Mouse (Mus musculus) cerebellum, postnatal 14 days (tissue): ENCODE measurements around the gene Il6st.

Experiments
- DNase-seq, 2 experiments: peaks; one replicate each; pipeline ENCODE4 v3.0.0; 2021; ENCODE audit warnings: mixed read lengths in 2 of 2

Gene Il6st

GRCm38 (mm10) chr13:112486676-112487075 lies 22.8 kb downstream of the Il6st start:
- no peak for DNase-seq

- DNase-seq = no peak
Measured at GRCm38 (mm10) chr13:112490036-112490435, 26.2 kb downstream of the Il6st start.

GRCm38 (mm10) chr13:112491636-112492284 lies 27.9 kb downstream of the Il6st start:
- no peak for DNase-seq

GRCm38 (mm10) chr13:112492285-112492678 lies 28.4 kb downstream of the Il6st start:
- no peak for DNase-seq

- no peak for DNase-seq
Measured at GRCm38 (mm10) chr13:112494590-112494989, 30.7 kb downstream of the Il6st start.

GRCm38 (mm10) chr13:112500027-112500426 lies 36.2 kb downstream of the Il6st start:
- no peak for DNase-seq

GRCm38 (mm10) chr13:112500466-112500865 lies 36.6 kb downstream of the Il6st start:
- no peak for DNase-seq

GRCm38 (mm10) chr13:112503846-112504245 lies 40.0 kb downstream of the Il6st start:
- DNase-seq = no peak

GRCm38 (mm10) chr13:112505436-112505835 lies 41.6 kb downstream of the Il6st start:
- no peak for DNase-seq

- DNase-seq = peak; percentile 47 to 56
Measured at GRCm38 (mm10) chr13:112506766-112507165, 42.9 kb downstream of the Il6st start.

- no peak for DNase-seq
Measured at GRCm38 (mm10) chr13:112507691-112508090, 43.8 kb downstream of the Il6st start.

GRCm38 (mm10) chr13:112508487-112508886 lies 44.6 kb downstream of the Il6st start:
- DNase-seq = no peak

GRCm38 (mm10) chr13:112509465-112509864 lies 45.6 kb downstream of the Il6st start:
- peak; percentile 75 to 78 for DNase-seq

GRCm38 (mm10) chr13:112510437-112511212 lies 46.8 kb downstream of the Il6st start:
- DNase-seq = no peak

- DNase-seq = peak in 1 of 2 experiments; percentile 36
Measured at GRCm38 (mm10) chr13:112511261-112511660, 47.4 kb downstream of the Il6st start.

GRCm38 (mm10) chr13:112511810-112512209 lies 47.9 kb downstream of the Il6st start:
- no peak for DNase-seq

- no peak for DNase-seq
Measured at GRCm38 (mm10) chr13:112512824-112513223, 49.0 kb downstream of the Il6st start.

GRCm38 (mm10) chr13:112514546-112514945 lies 50.7 kb downstream of the Il6st start:
- no peak for DNase-seq

- DNase-seq = no peak
Measured at GRCm38 (mm10) chr13:112522261-112522660, 58.4 kb downstream of the Il6st start.

- no peak for DNase-seq
Measured at GRCm38 (mm10) chr13:112522896-112523295, 59.0 kb downstream of the Il6st start.

- no peak for DNase-seq
Measured at GRCm38 (mm10) chr13:112523346-112523970, 59.6 kb downstream of the Il6st start.

- DNase-seq = no peak
Measured at GRCm38 (mm10) chr13:112527186-112527585, 63.3 kb downstream of the Il6st start.

GRCm38 (mm10) chr13:112529893-112530292 lies 66.0 kb downstream of the Il6st start:
- peak; percentile 80 to 86 for DNase-seq

GRCm38 (mm10) chr13:112532235-112532634 lies 68.4 kb downstream of the Il6st start:
- DNase-seq = no peak
